Mouse (Mus musculus): ENCODE measurements around the gene Fam213a.

Fam213a gene

GRCm38 (mm10) chr14:41014701-41015240 lies 1.2 kb upstream of the Fam213a start:
- peak; percentile 23 for DNase-seq (ENCODE audit: low read depth, low spot score)
- Histone ChIP-seq H3K36me3 (ENCODE audit: control insufficient read depth, insufficient read depth, low read length, poor library complexity, severe bottlenecking) (no peaks in the 10 kb centered on the region), H3K27me3 (ENCODE audit: control insufficient read depth, insufficient read depth, low read length, poor library complexity, severe bottlenecking) (no peaks in the 10 kb centered on the region)

- no peak for DNase-seq (ENCODE audit: low read depth, low spot score)
- Histone ChIP-seq H3K36me3 (ENCODE audit: control insufficient read depth, insufficient read depth, low read length, poor library complexity, severe bottlenecking) (no peaks in the 10 kb centered on the region), H3K27me3 (ENCODE audit: control insufficient read depth, insufficient read depth, low read length, poor library complexity, severe bottlenecking) (no peaks in the 10 kb centered on the region)
Measured at GRCm38 (mm10) chr14:41013143-41013542, 445 bp downstream of the Fam213a start.

- no peak for DNase-seq (ENCODE audit: low read depth, low spot score)
- no peaks in the 10 kb centered on the region for H3K36me3 ChIP-seq (ENCODE audit: control insufficient read depth, insufficient read depth, low read length, poor library complexity, severe bottlenecking)
- no peaks in the 10 kb centered on the region for H3K27me3 ChIP-seq (ENCODE audit: control insufficient read depth, insufficient read depth, low read length, poor library complexity, severe bottlenecking)
Measured at GRCm38 (mm10) chr14:41011916-41012315, 1.7 kb downstream of the Fam213a start.

GRCm38 (mm10) chr14:41008138-41008537 lies 5.5 kb downstream of the Fam213a start:
- no peaks in the 10 kb centered on the region for H3K36me3 ChIP-seq (ENCODE audit: control insufficient read depth, insufficient read depth, low read length, poor library complexity, severe bottlenecking)

DNA sequence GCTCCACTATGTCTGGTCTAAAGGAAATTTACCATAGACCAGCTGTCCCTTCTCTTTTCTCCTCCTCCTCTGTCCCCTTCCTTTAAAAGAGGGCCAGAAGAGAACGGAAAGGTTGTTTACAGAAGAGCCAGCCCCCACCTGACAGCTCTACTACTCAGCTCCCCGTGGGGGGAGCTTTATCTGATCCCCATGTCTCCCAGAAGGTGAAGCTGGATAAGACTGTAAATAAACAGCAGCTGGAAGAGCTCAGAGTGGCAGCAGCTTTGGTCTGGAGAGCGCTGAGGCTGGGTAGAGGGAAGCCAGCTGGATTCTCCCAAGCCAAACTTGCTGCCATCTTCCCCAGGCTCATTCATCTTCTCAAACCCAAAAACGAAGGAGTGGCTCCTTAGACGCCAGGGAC lies 5.9 kb downstream of the Fam213a start:
- no peaks in the 10 kb centered on the region for H3K36me3 ChIP-seq (ENCODE audit: control insufficient read depth, insufficient read depth, low read length, poor library complexity, severe bottlenecking)

More at GRCm38 (mm10) chr14:41008138-41008537, 5.5 kb downstream of the Fam213a start:
- no peaks in the 10 kb centered on the region for H3K27me3 ChIP-seq (ENCODE audit: control insufficient read depth, insufficient read depth, low read length, poor library complexity, severe bottlenecking)
- DNase-seq (ENCODE audit: low read depth, low spot score), result no peak

GRCm38 (mm10) chr14:41006899-41007298 lies 6.7 kb downstream of the Fam213a start:
- no peak for DNase-seq (ENCODE audit: low read depth, low spot score)
- Histone ChIP-seq H3K36me3 (ENCODE audit: control insufficient read depth, insufficient read depth, low read length, poor library complexity, severe bottlenecking) (no peaks in the 10 kb centered on the region), H3K27me3 (ENCODE audit: control insufficient read depth, insufficient read depth, low read length, poor library complexity, severe bottlenecking) (no peaks in the 10 kb centered on the region)

More for the DNA sequence above, 5.9 kb downstream of the Fam213a start:
- no peak for DNase-seq (ENCODE audit: low read depth, low spot score)
- no peaks in the 10 kb centered on the region for H3K27me3 ChIP-seq (ENCODE audit: control insufficient read depth, insufficient read depth, low read length, poor library complexity, severe bottlenecking)

- DNase-seq (ENCODE audit: low read depth, low spot score), result no peak
- Histone ChIP-seq H3K27me3 (ENCODE audit: control insufficient read depth, insufficient read depth, low read length, poor library complexity, severe bottlenecking) (no peaks in the 10 kb centered on the region), H3K36me3 (ENCODE audit: control insufficient read depth, insufficient read depth, low read length, poor library complexity, severe bottlenecking) (no peaks in the 10 kb centered on the region)
Measured at GRCm38 (mm10) chr14:41006263-41006662, 7.3 kb downstream of the Fam213a start.

DNA sequence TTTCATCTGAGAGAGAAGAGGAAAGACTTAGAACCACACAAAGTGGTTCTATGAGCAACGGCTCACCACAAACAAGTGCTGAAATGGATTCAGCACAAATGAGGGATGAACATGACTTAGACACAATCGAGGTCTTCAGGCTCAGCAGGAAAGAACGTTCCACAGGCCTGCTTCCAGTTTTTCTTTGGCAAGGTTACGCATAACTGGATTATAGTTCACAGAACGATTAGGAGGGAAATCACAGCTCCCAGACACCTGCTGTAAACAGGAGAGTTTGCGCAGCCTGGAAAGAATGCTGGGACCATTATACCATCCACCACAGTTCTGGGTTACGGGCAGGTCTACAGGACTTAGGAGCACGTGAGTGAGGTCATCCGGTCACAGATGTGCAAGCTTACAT lies 7.9 kb downstream of the Fam213a start:
- H3K36me3 ChIP-seq (ENCODE audit: control insufficient read depth, insufficient read depth, low read length, poor library complexity, severe bottlenecking), result no peaks in the 10 kb centered on the region
- DNase-seq (ENCODE audit: low read depth, low spot score), result no peak
- H3K27me3 ChIP-seq (ENCODE audit: control insufficient read depth, insufficient read depth, low read length, poor library complexity, severe bottlenecking), result no peaks in the 10 kb centered on the region

DNA sequence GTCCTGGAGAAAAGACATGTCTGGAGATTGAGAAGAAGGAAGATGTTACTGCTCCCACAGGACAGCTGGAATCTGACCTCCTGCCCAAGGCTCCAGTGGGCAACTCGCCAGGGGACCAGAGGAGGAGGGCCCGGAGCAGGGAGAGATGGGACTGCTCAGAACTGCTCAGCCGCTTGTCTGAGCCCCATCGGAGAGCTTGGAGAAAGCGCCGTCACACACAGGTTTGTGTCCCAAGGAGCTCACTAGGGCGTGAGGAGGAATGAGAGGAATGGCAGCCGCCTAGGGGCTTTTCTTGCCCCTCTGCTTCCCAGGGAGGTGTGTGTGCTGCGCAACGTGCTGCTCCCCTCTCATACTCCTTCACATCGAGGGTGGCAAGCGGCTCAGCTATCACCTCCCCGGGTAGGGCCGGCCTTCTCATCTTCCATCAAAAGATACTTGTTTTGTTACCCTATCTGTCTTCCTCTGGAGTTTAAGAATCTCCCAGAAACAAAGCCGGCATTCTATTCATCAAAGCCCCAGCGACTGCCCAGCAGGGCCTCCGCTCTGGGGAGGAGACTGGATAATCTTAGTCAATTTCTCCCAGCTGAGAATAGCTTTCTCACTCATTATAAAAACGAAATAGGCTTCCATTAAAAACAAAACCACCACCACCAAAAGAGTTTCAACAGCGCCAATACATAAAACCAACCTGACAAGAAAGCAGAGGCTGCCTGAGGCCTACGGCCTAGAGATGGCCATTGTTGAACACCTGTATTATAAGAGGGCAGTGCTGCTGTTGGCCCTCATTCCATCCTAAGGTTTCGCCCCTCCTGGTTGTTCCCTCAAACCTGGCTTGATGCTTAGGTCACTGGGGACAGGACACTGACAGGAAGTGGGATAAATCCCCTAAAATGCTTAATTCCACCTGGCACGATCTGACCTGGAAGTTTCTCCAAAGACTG lies 9.1 kb downstream of the Fam213a start:
- Histone ChIP-seq H3K36me3 (ENCODE audit: control insufficient read depth, insufficient read depth, low read length, poor library complexity, severe bottlenecking) (no peaks in the 10 kb centered on the region), H3K27me3 (ENCODE audit: control insufficient read depth, insufficient read depth, low read length, poor library complexity, severe bottlenecking) (no peaks in the 10 kb centered on the region)
- DNase-seq (ENCODE audit: low read depth, low spot score), result no peak

DNA sequence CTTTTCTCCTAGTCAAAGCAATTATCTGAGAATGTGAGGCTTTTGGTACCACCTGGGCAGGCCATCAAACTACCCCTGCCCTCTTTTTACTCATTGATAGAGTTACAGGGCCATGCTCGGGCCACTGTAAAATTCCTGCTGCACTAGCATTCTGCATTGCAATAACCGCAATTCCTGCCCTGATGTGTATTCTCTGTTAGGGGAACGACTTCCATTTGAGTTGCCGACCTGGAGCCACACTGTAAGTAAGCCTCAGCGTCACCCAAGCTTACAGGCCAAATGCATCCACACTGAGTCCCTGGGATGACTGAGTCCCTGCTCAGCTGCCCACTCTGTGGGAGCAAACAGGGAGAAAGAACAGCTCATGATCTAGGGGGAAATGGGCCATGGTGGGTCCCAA lies 12.0 kb downstream of the Fam213a start:
- H3K27me3 ChIP-seq (ENCODE audit: control insufficient read depth, insufficient read depth, low read length, poor library complexity, severe bottlenecking), result no peaks in the 10 kb centered on the region
- H3K36me3 ChIP-seq (ENCODE audit: control insufficient read depth, insufficient read depth, low read length, poor library complexity, severe bottlenecking), result no peaks in the 10 kb centered on the region
- DNase-seq (ENCODE audit: low read depth, low spot score), result no peak

GRCm38 (mm10) chr14:41000801-41001200 lies 12.8 kb downstream of the Fam213a start:
- Histone ChIP-seq H3K36me3 (ENCODE audit: control insufficient read depth, insufficient read depth, low read length, poor library complexity, severe bottlenecking) (no peaks in the 10 kb centered on the region), H3K27me3 (ENCODE audit: control insufficient read depth, insufficient read depth, low read length, poor library complexity, severe bottlenecking) (no peaks in the 10 kb centered on the region)
- DNase-seq (ENCODE audit: low read depth, low spot score), result no peak

DNA sequence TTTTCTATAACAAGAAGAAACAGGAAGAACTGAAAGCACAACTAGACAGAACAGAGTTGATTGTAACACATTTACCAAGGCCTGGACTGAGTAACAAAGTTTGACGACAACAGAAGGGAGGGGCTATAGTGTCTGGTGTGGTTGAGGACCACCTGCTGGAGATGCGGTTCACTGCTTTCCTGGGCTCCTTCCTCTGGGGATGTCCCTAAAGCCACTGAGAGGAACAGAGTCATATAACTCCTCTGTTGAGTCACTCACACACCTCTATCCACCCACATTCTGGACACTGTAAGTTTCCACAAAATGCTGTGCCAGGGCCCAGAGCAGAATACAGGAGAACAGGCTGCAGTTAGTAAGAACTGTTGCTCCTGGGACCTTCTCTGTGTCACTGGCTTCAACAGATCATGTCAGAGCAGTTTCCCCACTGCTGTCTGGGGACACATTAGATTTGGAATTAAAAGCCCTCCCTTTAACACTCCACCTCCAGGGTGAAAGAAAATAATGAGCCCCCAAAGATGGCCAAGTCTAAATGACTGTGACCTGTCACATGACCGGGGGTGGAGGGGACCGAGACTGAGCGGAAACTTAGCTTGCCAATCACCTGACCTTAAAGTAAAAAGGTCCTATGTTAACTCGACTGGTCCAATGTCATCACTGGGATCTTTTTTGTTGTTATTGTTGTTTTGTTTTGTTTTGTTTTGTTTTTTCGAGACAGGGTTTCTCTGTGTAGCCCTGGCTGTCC lies 13.5 kb downstream of the Fam213a start:
- peak; percentile 94 for DNase-seq (ENCODE audit: low read depth, low spot score)
- no peaks in the 10 kb centered on the region for H3K27me3 ChIP-seq (ENCODE audit: control insufficient read depth, insufficient read depth, low read length, poor library complexity, severe bottlenecking)

GRCm38 (mm10) chr14:40996171-40996570 lies 17.4 kb downstream of the Fam213a start:
- Histone ChIP-seq H3K36me3 (ENCODE audit: control insufficient read depth, insufficient read depth, low read length, poor library complexity, severe bottlenecking) (no peaks in the 10 kb centered on the region), H3K27me3 (ENCODE audit: control insufficient read depth, insufficient read depth, low read length, poor library complexity, severe bottlenecking) (no peaks in the 10 kb centered on the region)

More for the DNA sequence above, 13.5 kb downstream of the Fam213a start:
- H3K36me3 ChIP-seq (ENCODE audit: control insufficient read depth, insufficient read depth, low read length, poor library complexity, severe bottlenecking), result no peaks in the 10 kb centered on the region

GRCm38 (mm10) chr14:40992464-40992863 lies 21.1 kb downstream of the Fam213a start:
- no peaks in the 10 kb centered on the region for H3K36me3 ChIP-seq (ENCODE audit: control insufficient read depth, insufficient read depth, low read length, poor library complexity, severe bottlenecking)
- DNase-seq (ENCODE audit: low read depth, low spot score), result no peak
- H3K27me3 ChIP-seq (ENCODE audit: control insufficient read depth, insufficient read depth, low read length, poor library complexity, severe bottlenecking), result no peaks in the 10 kb centered on the region

More at GRCm38 (mm10) chr14:40996171-40996570, 17.4 kb downstream of the Fam213a start:
- DNase-seq (ENCODE audit: low read depth, low spot score), result no peak

DNA sequence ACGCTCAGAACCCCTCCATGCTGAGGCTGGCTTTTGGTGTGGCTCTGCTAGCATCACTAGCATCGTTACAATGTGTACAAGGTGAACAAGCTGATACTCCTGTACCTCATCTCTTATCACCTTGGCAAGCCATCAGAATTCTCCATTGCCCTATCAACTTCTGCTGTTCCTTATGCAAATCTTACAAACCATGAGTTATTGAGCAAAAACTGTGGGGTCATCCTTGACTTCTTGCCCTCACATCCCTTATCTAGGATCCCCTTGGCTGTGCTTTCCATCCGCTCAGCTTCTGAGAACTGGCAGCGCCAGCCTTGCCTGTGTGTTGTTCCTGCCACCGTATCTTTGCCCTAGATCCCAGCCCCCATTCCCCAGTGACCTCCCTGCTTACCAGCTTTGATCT lies 24.8 kb downstream of the Fam213a start:
- Histone ChIP-seq H3K36me3 (ENCODE audit: control insufficient read depth, insufficient read depth, low read length, poor library complexity, severe bottlenecking) (no peaks in the 10 kb centered on the region), H3K27me3 (ENCODE audit: control insufficient read depth, insufficient read depth, low read length, poor library complexity, severe bottlenecking) (no peaks in the 10 kb centered on the region)
- no peak for DNase-seq (ENCODE audit: low read depth, low spot score)

Data from splenic B cell, adult 2 months (primary cell).